Mouse (Mus musculus) layer of hippocampus, postnatal 36 days (tissue): ENCODE data around the gene Gm7029. TPM values are rescaled to one million over a fixed set of nuclear protein-coding genes. Genes with fewer than 3 reads are reported as not detected.

ENCODE experiments used
- DNase-seq, 2 experiments: peaks; one replicate each; pipeline ENCODE4 v3.0.0; 2022
- microRNA-seq, 2 experiments: library from miRNA; unstranded; fragments of <30 nt; microRNA quantifications; one replicate each; pipeline ENCODE4 v1.2.0; 2021
- total RNA-seq, 2 experiments: library from RNA; stranded (reverse); gene quantifications; 2 replicates each; pipeline ENCODE4 v1.2.3; 2021

Gene Gm7029
- total RNA-seq, 2 experiments from 2014 or later, result not detected

DNA sequence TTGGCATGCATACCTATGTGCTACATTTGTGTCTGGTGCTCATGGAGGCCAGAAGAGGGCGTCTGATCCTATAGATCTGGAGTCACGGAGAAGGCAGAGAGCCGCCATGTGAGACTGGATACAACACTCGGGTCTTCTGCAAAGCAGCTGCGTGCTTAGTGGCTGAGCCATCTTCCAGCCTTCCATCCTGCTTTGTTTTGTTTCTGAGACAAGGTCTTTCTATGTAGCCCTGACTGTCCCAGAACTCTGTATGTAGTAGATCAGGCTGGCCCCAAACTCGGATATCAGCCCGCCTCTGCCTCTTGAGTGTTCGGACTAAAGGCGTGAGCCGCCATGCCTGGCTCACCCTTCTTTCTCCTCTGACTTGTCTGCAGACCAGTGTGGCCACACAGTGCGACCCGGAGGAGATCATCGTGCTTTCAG is 41.3 kb downstream of the Gm7029 start:
- no peak for DNase-seq

DNA sequence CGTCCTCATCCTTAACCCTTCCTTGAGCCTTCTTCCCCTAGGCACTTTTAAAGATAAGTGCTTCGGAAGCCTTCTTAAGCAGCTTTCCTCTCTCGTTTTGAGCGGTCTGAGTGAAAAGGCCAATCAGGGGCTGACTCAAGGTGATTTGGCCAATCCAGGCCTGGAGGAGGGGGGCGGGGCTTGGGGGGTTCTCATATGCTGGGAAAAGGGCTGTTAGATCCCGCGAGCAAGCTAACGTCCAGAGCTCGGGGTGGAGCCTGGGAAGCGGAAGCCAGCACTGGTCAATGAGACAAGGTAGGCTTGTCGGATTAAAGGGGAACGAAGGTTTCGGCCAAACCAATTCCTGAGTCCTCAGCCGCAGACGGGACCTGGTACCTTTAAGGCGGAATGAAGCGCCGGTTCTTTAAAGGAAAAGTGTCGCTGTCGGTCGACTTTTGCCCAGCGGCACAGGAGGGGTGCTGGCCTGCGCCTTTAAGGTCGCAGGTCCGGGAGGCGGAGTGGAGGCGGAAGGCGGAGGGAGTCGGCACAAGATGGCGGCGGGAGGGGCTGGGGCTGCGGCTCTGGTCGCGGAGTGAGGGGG is 42.1 kb downstream of the Gm7029 start, which contains the start of the genes Tapbp and Zbtb22:
Gene Tapbp (plus strand): TSS at position 229 of the 580 bp plus-strand sequence.
Gene Zbtb22 (plus strand): TSS at position 234 of the 580 bp plus-strand sequence.
- DNase-seq, result peak; percentile 94 to 95

DNA sequence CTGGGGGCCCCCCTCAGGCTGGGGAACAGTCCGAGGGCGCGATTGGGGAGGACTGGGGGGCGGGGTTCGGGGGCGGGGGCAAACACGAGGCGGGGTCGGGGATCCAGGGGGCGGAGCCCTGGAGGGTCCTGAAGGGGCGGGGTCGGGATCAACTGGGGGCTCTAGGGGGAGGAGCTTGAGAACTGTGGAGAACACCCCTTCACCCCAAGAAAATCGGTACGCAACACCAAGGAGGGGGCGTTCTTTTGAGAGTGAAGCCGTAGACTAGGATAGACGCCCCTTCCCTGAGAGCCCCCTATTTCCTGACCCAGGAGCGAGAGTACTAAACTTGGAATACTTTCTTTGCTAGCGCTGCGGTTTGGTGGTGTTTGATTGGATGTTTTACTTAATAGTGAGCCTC is 42.7 kb downstream of the Gm7029 start:
- DNase-seq, result no peak

GRCm38 (mm10) chr17:33916847-33917655 is 43.4 kb downstream of the Gm7029 start:
- no peak for DNase-seq

GRCm38 (mm10) chr17:33917656-33918292 is 44.1 kb downstream of the Gm7029 start:
- DNase-seq, result no peak

DNA sequence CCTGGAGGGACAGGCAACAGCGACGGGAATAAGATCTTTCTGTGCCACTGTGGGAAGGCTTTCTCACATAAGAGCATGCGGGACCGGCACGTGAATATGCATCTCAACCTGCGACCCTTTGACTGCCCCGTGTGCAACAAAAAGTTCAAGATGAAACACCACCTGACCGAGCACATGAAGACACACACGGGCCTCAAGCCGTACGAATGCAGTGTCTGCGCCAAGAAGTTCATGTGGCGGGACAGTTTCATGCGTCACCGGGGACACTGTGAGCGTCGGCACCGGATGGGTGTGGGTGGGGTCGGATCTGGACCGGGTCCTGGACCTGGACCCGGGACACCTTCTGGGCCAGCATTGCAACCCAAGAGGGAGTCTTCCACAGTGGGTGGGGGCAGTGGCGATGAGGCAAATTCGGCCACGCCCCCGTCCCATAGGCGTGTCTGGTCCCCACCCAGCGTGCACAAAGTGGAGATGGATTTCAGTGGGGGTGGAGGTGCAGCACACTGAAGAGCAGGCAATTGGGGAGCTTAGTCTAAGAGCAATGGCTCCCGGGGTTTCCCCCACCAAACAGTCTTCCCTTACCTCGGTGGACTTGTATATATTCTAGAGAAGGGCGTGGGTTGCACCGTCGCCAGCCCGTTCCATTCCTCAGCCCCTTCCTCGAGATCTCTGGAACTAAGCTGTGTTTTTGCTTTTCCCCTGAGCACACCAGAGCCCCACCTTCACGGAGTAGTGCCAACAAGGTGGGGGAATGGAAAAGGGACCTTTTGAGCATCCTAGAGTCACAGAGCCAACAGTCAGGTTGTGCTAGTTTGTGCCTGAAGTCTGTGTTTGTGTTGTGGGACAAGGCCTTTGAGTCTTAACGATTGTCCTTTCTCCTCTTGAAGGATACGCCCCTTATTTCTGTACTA is 44.9 kb downstream of the Gm7029 start:
- no peak for DNase-seq

- no peak for DNase-seq
Observed at GRCm38 (mm10) chr17:33919351-33920281, 46.0 kb downstream of the Gm7029 start.

DNA sequence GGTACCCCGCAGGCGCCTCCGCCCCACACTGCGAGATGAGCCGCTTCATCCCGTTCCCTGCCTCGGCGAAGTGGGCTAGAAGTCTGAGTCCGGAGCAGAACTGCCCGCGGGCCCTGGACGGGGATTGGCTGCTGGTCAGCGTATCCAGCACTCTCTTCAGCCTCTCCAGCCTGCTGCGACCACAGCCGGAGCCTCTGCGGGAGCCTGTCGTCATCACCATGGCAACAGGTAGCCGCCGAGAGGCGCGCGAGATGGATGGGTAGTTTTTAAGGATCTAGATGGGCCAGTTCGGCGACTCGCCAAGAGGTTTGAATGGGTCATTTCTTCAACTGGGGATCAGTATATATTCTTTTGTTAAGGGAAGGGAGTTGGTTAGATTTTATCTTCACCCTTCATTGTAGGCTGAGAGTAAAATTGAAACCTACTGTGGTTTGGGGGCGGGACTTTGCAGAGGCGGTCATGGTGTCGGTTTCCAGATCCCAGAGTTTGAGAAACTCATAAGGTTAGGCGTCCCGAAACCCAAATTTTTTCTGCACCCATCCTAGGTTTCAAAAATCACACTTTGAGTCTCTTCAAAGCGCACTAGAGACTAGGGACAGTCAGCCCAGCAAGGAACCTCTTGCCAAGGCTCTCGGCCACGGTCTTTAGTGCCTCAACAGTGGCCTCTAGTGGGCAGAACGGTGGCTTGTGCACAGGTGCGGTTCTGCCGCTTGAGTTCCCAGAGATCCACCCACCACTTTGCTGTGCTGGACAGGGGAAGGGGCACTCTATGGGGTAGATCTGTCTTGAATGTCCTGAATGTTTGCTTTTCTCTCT is 46.9 kb downstream of the Gm7029 start:
- DNase-seq, result peak; percentile 74 to 75

DNA sequence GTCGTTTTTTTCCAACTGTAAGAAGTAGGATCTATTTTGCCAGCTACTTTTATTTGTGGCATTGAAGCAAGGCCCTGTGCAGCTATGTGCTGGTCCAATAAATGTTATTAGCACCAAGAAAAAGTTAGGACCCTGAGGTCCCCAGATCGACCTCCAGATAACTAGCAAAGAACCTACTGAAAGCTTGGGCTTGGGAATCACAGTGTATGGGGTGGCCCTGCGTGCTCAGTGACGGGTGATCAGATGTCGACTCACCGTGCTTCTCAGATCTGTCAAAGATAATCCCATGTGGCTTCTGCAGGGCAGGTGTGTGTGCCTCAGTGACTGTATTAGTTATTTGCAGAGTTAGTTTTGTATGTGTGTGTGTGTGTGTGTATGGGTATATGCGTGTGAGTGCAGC is 47.7 kb downstream of the Gm7029 start:
- no peak for DNase-seq

Small RNA genes lying within 50 kb of the gene (microRNA-seq; reads per million reads assigned to microRNA genes)
- 0 reads per million in 2 experiments for gene Gm27740

Other genes starting within 250 kb of the Gm7029 start
- 10 to 100 TPM; 46.2 to 46.7 TPM for gene Zfp414, start 244.7 kb upstream of the Gm7029 start, total RNA-seq
- gene Pram1, start 235.8 kb upstream of the Gm7029 start, total RNA-seq, result under 1 TPM in 1 of 2 experiments, not detected in 1; 0.50 TPM
- 100 to 1,000 TPM; 157 to 166 TPM for gene Hnrnpm, start 187.0 kb upstream of the Gm7029 start, total RNA-seq
- gene March2, start 155.2 kb upstream of the Gm7029 start, total RNA-seq, result 10 to 100 TPM; 83.7 to 88.1 TPM
- gene Rab11b, start 113.3 kb upstream of the Gm7029 start, total RNA-seq, result 100 to 1,000 TPM; 280 to 301 TPM
- gene Angptl4, start 92.0 kb upstream of the Gm7029 start, total RNA-seq, result 1 to 10 TPM; 3.3 to 5.9 TPM
- 10 to 100 TPM; 35.0 to 36.2 TPM for gene Kank3, start 63.3 kb upstream of the Gm7029 start, total RNA-seq
- gene Rps28, start 49.3 kb upstream of the Gm7029 start, total RNA-seq, result 100 to 1,000 TPM; 742 to 754 TPM
- gene Ndufa7, start 49.3 kb upstream of the Gm7029 start, total RNA-seq, result 100 to 1,000 TPM; 207 to 228 TPM
- 10 to 100 TPM; 22.2 to 24.9 TPM for gene Cd320, start 30.7 kb upstream of the Gm7029 start, total RNA-seq
- 1 to 10 TPM; 1.9 to 2.5 TPM for gene Kifc1, start 16.8 kb downstream of the Gm7029 start, total RNA-seq
- not detected for gene Platr17, start 31.3 kb downstream of the Gm7029 start, total RNA-seq
- 10 to 100 TPM; 25.4 to 33.0 TPM for gene Daxx, start 35.6 kb downstream of the Gm7029 start, total RNA-seq
- gene Tapbp, start 42.1 kb downstream of the Gm7029 start, total RNA-seq, result 10 to 100 TPM; 32.5 to 38.9 TPM
- 10 to 100 TPM; 26.9 to 30.8 TPM for gene Zbtb22, start 42.1 kb downstream of the Gm7029 start, total RNA-seq
- 10 to 100 TPM; 66.4 to 79.8 TPM for gene Rgl2, start 55.7 kb downstream of the Gm7029 start, total RNA-seq
- 10 to 100 TPM; 85.6 to 91.8 TPM for gene Pfdn6, start 66.5 kb downstream of the Gm7029 start, total RNA-seq
- 10 to 100 TPM; 15.9 to 17.9 TPM for gene Wdr46, start 66.8 kb downstream of the Gm7029 start, total RNA-seq
- gene B3galt4, start 77.7 kb downstream of the Gm7029 start, total RNA-seq, result 1 to 10 TPM; 4.5 to 6.2 TPM
- 10 to 100 TPM; 80.0 to 84.8 TPM for gene Vps52, start 82.0 kb downstream of the Gm7029 start, total RNA-seq
- gene Rps18, start 82.2 kb downstream of the Gm7029 start, total RNA-seq, result 100 to 1,000 TPM; 327 to 330 TPM
- gene H2-K1, start 126.5 kb downstream of the Gm7029 start, total RNA-seq, result 10 to 100 TPM; 16.3 to 16.9 TPM
- gene Ring1, start 150.8 kb downstream of the Gm7029 start, total RNA-seq, result 10 to 100 TPM; 39.6 to 42.9 TPM
- 10 to 100 TPM; 60.2 to 61.7 TPM for gene H2-Ke6, start 154.2 kb downstream of the Gm7029 start, total RNA-seq
- gene Slc39a7, start 157.8 kb downstream of the Gm7029 start, total RNA-seq, result 10 to 100 TPM; 88.5 to 92.6 TPM
- gene Rxrb, start 158.0 kb downstream of the Gm7029 start, total RNA-seq, result 10 to 100 TPM; 77.8 to 79.2 TPM
- gene Col11a2, start 165.6 kb downstream of the Gm7029 start, total RNA-seq, result 10 to 100 TPM; 20.3 to 21.8 TPM
- gene H2-Oa, start 218.5 kb downstream of the Gm7029 start, total RNA-seq, result under 1 TPM; 0.35 to 0.42 TPM
- gene H2-DMa, start 245.7 kb downstream of the Gm7029 start, total RNA-seq, result 10 to 100 TPM; 26.7 to 31.7 TPM
- gene Brd2, start 248.8 kb downstream of the Gm7029 start, total RNA-seq, result 100 to 1,000 TPM; 182 to 193 TPM